Mouse (Mus musculus): ENCODE measurements at regions not wholly inside any gene's neighbourhood (a gene's known extent, or its start where the extent isn't known, plus 50 kb on each side); places are given as distances from the start of the nearest gene placed in this dataset.

DNA sequence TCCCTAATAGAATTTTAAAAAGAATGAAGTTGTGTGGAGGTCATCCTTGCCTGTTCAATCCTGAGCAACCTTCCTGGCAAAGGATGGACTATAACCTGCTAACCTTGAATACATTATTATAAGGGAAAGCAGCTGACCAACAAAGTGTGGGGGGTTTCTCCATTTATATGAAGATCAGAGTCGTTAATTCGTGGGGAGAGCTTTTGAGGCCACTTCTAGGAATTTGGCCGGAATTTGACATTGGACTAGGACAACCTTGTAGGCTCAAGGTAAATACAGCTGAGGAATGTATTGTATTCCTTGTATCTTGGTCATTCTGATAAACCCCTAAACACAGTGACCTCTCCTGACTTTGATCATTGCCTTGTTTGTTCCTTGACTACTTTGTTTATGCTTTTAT is 56.9 kb downstream of the Klf4 start:
- H3K36me3 ChIP-seq (ENCODE audit: control insufficient read depth, insufficient read depth, low read length), result no peaks in the 10 kb centered on the region
- H3K4me3 ChIP-seq (ENCODE audit: extremely low read depth, insufficient read depth, insufficient read length), result no peak overlapping the region
- no peaks in the 10 kb centered on the region for H3K27me3 ChIP-seq (ENCODE audit: control insufficient read depth, insufficient read depth, low read length)
- TF ChIP-seq CTCF (IDR thresholded peaks at IDR 0.05; ENCODE audit: extremely low read depth, insufficient read depth, insufficient read length, insufficient replicate concordance) (no peak), POLR2A (IDR thresholded peaks at IDR 0.05; ENCODE audit: low read depth, low read length) (no peak)
- H3K4me1 ChIP-seq (ENCODE audit: control insufficient read depth, insufficient read depth, insufficient read length), result no peaks in the 10 kb centered on the region
- DNase-seq (ENCODE audit: low read depth in 1 of 2, low spot score in 2 of 2), result no peak
- 95% methylated on average over 3 of the region's 3 CpGs for WGBS
- H3K27ac ChIP-seq (ENCODE audit: insufficient read depth, low read length), result no peak overlapping the region

DNA sequence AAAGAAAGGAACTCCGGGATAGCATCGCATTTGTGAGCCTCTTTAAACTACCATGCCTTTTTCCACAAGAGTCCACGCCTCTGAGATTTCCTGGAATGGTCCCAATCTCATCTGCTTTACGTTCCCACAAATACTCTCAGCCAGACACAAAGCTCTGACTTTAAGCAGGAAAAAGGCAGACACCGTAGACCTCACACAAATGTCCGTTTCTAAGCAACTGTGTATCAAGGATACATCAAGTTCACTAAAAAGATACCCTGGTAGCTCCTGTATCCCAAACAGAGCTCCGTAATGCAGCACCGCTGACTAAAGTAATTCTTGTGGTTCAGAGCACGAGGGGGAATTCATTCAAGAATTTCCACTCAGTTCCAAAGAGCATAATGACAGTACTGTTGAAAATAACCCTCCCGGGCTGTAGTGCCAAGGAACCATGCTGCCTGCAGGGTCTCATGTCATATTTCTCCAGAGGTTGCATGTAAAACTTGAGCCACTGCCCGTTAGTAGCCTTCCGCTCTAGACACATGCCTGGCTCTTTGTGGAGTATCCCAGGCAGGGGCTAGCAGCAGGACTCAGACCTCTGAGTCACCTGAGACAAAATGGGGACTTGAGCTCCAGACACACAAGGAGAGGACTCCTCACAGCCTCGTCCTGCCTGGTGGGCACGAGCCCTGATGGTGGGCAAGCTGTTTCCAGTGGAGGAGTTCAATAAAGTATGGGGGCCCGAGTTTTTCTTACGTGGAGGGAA is 58.0 kb downstream of the Klf4 start:
- H3K4me3 ChIP-seq (ENCODE audit: extremely low read depth, insufficient read depth, insufficient read length), result no peak overlapping the region
- H3K27ac ChIP-seq (ENCODE audit: insufficient read depth, low read length), result no peak overlapping the region
- H3K36me3 ChIP-seq (ENCODE audit: control insufficient read depth, insufficient read depth, low read length), result no peaks in the 10 kb centered on the region
- TF ChIP-seq CTCF (IDR thresholded peaks at IDR 0.05; ENCODE audit: extremely low read depth, insufficient read depth, insufficient read length, insufficient replicate concordance), result no peak
- TF ChIP-seq POLR2A (IDR thresholded peaks at IDR 0.05; ENCODE audit: low read depth, low read length), result no peak
- WGBS, result 91% methylated on average over 16 of the region's 16 CpGs
- no peaks in the 10 kb centered on the region for H3K27me3 ChIP-seq (ENCODE audit: control insufficient read depth, insufficient read depth, low read length)
- no peak for DNase-seq (ENCODE audit: low read depth in 1 of 2, low spot score in 2 of 2)
- no peaks in the 10 kb centered on the region; the same call in 1 of the 2 replicates for H3K4me1 ChIP-seq (ENCODE audit: control insufficient read depth, insufficient read depth, insufficient read length)

DNA sequence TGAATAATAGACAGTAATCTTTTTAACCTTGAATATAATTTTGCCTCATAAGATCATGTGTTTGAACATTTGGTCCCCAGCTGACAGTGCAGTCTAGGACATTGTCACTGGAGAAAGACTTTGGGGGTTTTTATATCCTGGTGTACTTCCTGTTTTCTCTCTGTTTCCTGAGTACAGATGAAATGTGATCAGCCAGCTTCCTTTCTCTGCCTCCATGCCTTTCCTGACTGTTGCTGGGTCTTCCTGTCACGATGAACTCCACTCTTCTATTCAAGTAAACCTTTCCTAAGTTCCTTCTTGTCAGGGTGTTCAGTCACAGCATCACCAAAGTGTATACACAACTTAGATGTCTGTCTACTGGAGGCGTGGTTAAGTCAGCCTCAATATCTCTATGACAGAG is 59.6 kb downstream of the Klf4 start:
- 37% methylated on average over 2 of the region's 2 CpGs for WGBS
- DNase-seq (ENCODE audit: low read depth in 1 of 2, low spot score in 2 of 2), result no peak
- no peak overlapping the region for H3K27ac ChIP-seq (ENCODE audit: insufficient read depth, low read length)
- no peaks in the 10 kb centered on the region; the same call in 1 of the 2 replicates for H3K4me1 ChIP-seq (ENCODE audit: control insufficient read depth, insufficient read depth, insufficient read length)
- H3K27me3 ChIP-seq (ENCODE audit: control insufficient read depth, insufficient read depth, low read length), result no peaks in the 10 kb centered on the region
- H3K4me3 ChIP-seq (ENCODE audit: extremely low read depth, insufficient read depth, insufficient read length), result no peak overlapping the region
- TF ChIP-seq CTCF (IDR thresholded peaks at IDR 0.05; ENCODE audit: extremely low read depth, insufficient read depth, insufficient read length, insufficient replicate concordance) (no peak), POLR2A (IDR thresholded peaks at IDR 0.05; ENCODE audit: low read depth, low read length) (no peak)
- no peaks in the 10 kb centered on the region for H3K36me3 ChIP-seq (ENCODE audit: control insufficient read depth, insufficient read depth, low read length)

DNA sequence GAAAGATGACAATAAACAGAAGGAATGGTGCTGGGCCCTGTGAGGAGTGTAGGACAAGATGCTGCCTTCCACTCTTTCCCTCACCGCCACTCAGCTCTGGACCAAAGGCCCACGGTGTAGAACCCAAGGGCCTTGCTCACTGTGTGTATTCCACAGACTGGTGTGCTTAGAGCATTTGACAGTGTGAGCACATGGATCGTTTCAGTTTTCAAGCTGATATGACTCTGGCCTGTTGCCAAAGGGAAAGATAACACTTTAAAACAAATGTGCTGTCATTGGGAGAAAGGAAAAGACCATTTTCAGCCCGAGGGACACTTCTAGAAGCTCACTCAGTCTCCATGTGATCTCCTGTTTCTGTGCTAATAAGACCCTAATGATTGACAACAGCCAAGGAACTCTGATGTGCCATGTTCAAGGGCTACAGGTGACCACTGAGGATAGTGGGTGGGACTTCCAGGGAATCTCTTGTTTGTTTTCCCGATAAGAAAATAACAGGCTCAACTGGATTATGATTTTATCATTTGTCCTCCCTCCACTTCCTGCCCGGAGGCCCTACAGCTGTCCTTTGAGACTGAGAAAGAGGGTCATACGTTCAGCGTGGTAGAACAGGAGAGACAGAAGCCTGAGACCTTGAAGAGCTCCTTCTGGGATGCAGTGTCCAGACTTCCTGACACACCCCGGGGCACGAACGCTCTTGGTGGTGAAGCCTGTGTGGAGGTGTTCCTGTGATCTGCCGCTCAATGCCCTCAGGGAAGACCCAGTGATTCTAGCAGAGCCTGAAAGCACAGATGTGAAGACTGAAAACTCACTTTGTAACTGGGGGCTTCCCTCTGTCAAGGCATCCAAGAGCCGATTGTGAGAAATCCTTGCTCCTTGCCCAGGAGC is 61.2 kb downstream of the Klf4 start:
- H3K4me3 ChIP-seq (ENCODE audit: extremely low read depth, insufficient read depth, insufficient read length), result no peak overlapping the region
- no peak for DNase-seq (ENCODE audit: low read depth in 1 of 2, low spot score in 2 of 2)
- TF ChIP-seq POLR2A (IDR thresholded peaks at IDR 0.05; ENCODE audit: low read depth, low read length) (no peak), CTCF (IDR thresholded peaks at IDR 0.05; ENCODE audit: extremely low read depth, insufficient read depth, insufficient read length, insufficient replicate concordance) (no peak)
- WGBS, result 66% methylated on average over 13 of the region's 13 CpGs
- no peaks in the 10 kb centered on the region for H3K27me3 ChIP-seq (ENCODE audit: control insufficient read depth, insufficient read depth, low read length)
- no peak overlapping the region for H3K27ac ChIP-seq (ENCODE audit: insufficient read depth, low read length)
- no peaks in the 10 kb centered on the region; the same call in 1 of the 2 replicates for H3K4me1 ChIP-seq (ENCODE audit: control insufficient read depth, insufficient read depth, insufficient read length)
- no peaks in the 10 kb centered on the region for H3K36me3 ChIP-seq (ENCODE audit: control insufficient read depth, insufficient read depth, low read length)

DNA sequence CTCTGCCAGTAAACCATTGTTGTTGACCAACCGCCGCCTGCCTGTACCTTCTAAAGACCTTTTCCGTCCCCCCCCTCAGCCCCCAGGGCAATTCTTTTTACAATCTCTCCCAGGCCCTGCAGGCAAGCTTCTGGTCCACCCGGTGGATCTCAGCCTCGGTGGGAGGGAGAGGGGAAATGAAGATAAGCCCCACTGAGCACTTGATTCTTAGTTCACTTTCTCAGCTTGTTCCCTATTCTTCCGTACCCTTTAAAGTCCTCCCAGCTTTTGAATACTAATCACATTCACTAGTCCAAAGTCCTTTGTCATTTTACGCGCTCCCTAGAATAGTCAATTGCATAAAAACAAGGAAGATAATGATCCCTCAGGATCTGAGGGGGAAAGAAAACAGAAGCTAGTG is 68.1 kb downstream of the Klf4 start:
- WGBS, result 37% methylated on average over 8 of the region's 8 CpGs
- TF ChIP-seq POLR2A (IDR thresholded peaks at IDR 0.05; ENCODE audit: low read depth, low read length) (no peak), CTCF (IDR thresholded peaks at IDR 0.05; ENCODE audit: extremely low read depth, insufficient read depth, insufficient read length, insufficient replicate concordance) (no peak)

DNA sequence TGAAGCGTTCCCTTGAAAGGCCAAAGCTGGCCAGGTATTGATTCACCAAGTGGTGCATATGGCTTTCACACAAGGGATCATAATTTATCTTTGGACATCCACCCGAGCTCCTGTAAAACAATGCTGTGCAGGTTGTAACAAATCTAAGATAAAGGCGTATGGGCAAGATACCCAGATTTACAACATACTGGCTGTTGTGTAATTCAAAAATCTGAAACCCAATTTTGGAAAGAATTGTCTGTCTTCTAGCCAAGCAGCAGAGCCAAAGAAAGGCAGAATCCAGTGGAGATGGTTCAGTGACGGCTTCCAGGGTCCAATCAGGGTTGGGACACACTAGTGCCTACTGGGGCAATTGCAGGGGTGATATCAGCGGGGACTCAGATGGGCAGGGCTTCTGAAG is 70.3 kb downstream of the Klf4 start:
- TF ChIP-seq POLR2A (IDR thresholded peaks at IDR 0.05; ENCODE audit: low read depth, low read length), result no peak
- no peak for TF ChIP-seq CTCF (IDR thresholded peaks at IDR 0.05; ENCODE audit: extremely low read depth, insufficient read depth, insufficient read length, insufficient replicate concordance)
- Histone ChIP-seq H3K4me3 (ENCODE audit: extremely low read depth, insufficient read depth, insufficient read length) (no peak overlapping the region), H3K27me3 (ENCODE audit: control insufficient read depth, insufficient read depth, low read length) (no peaks in the 10 kb centered on the region), H3K36me3 (ENCODE audit: control insufficient read depth, insufficient read depth, low read length) (no peaks in the 10 kb centered on the region), H3K4me1 (ENCODE audit: control insufficient read depth, insufficient read depth, insufficient read length) (no peaks in the 10 kb centered on the region), H3K27ac (ENCODE audit: insufficient read depth, low read length) (no peak overlapping the region)
- DNase-seq (ENCODE audit: low read depth in 1 of 2, low spot score in 2 of 2), result no peak
- WGBS, result 89% methylated on average over 5 of the region's 5 CpGs

More for the DNA sequence above, 68.1 kb downstream of the Klf4 start:
- Histone ChIP-seq H3K27ac (ENCODE audit: insufficient read depth, low read length) (no peak overlapping the region), H3K4me3 (ENCODE audit: extremely low read depth, insufficient read depth, insufficient read length) (no peak overlapping the region), H3K27me3 (ENCODE audit: control insufficient read depth, insufficient read depth, low read length) (no peaks in the 10 kb centered on the region), H3K36me3 (ENCODE audit: control insufficient read depth, insufficient read depth, low read length) (no peaks in the 10 kb centered on the region), H3K4me1 (ENCODE audit: control insufficient read depth, insufficient read depth, insufficient read length) (no peaks in the 10 kb centered on the region)
- DNase-seq (ENCODE audit: low read depth in 1 of 2, low spot score in 2 of 2), result no peak
